Mouse (Mus musculus) hindbrain, embryonic 16.5 days (tissue): Measurements from ENCODE around the gene Btaf1. TPM values are rescaled to one million over a fixed set of nuclear protein-coding genes. Genes with fewer than 3 reads are reported as not detected.

Experiments
- ATAC-seq: fragments of 200-750 bp; cut with Nextera tagmentation; 2 replicates; pipeline ENCODE4 v1.8.0; 2017; ENCODE audit warnings: moderate TSS enrichment, moderate library complexity
- H3K27ac ChIP-seq: fragments of 300-500 bp; sonication (generic); 2 replicates; pipeline ENCODE4 v1.5.1; 2014; ENCODE audit warnings: low read depth, mild to moderate bottlenecking, control low read depth, low read length, moderate library complexity
- H3K27me3 ChIP-seq: fragments of 300-500 bp; sonication (generic); replicated peaks from 2 replicates; pipeline ENCODE4 v1.6.1; 2014; ENCODE audit warnings: low read length; ENCODE audit not compliant: control insufficient read depth, insufficient read depth
- H3K36me3 ChIP-seq: fragments of 300-500 bp; sonication (generic); 2 replicates; pipeline ENCODE4 v1.6.1; 2014; ENCODE audit warnings: mild to moderate bottlenecking, low read length, moderate library complexity, mixed read lengths; ENCODE audit not compliant: control insufficient read depth, insufficient read depth
- H3K4me1 ChIP-seq: fragments of 300-500 bp; sonication (generic); 2 replicates; pipeline ENCODE4 v1.6.1; 2014; ENCODE audit warnings: low read depth, low read length; ENCODE audit not compliant: control insufficient read depth, insufficient read depth
- H3K4me2 ChIP-seq: fragments of 300-500 bp; sonication (generic); 2 replicates; pipeline ENCODE4 v1.6.1; 2014; ENCODE audit warnings: mild to moderate bottlenecking, low read length, control low read depth, moderate library complexity
- H3K4me3 ChIP-seq: fragments of 300-500 bp; sonication (generic); 2 replicates; pipeline ENCODE4 v1.5.1; 2014; ENCODE audit warnings: mild to moderate bottlenecking, low read length, control low read depth, moderate library complexity
- H3K9ac ChIP-seq: fragments of 300-500 bp; sonication (generic); 2 replicates; pipeline ENCODE4 v1.6.1; 2014; ENCODE audit warnings: low read depth, mild to moderate bottlenecking, control low read depth, low read length, moderate library complexity
- H3K9me3 ChIP-seq: fragments of 300-500 bp; sonication (generic); 2 replicates; pipeline ENCODE4 v1.6.1; 2014; ENCODE audit warnings: mild to moderate bottlenecking, low read length, moderate library complexity; ENCODE audit not compliant: control insufficient read depth
- WGBS: fragments of 180-500 bp; shearing (Covaris S2); extraction: QIAGEN DNeasy Blood & Tissue Kit; methylation state at CpG from one replicate; pipeline ENCODE4 v1.1.7; 2014; 5-methylcytosine and 5-hydroxymethylcytosine counted together
- polyA plus RNA-seq: library from polyadenylated mRNA; unstranded; fragments of >200 nt; fragmentation: Nextera tagmentation; extraction: Ambion mirVana; gene quantifications from 2 replicates; pipeline ENCODE4 v1.2.1, GENCODE M21; 2015

Gene Btaf1
- polyA plus RNA-seq, 1 experiment from 2014 or later = 6.6 TPM

GRCm38 (mm10) chr19:37026408-37026807 lies 100.5 kb downstream of the Btaf1 start:
- Histone ChIP-seq H3K4me1 (peaks cover 3% of the 10 kb centered on the region; the same call in 1 of the 2 replicates), H3K27ac (no peak overlapping the region), H3K36me3 (0 out of 2 replicates have a peak, but pooled peaks cover 4% of the 10 kb centered on the region), H3K27me3 (no peaks in the 10 kb centered on the region), H3K9ac (no peak overlapping the region), H3K4me3 (no peak overlapping the region), H3K9me3 (no peaks in the 10 kb centered on the region), H3K4me2 (no peak overlapping the region)
- no peak for ATAC-seq
- 80% methylated on average over 11 of the region's 11 CpGs for WGBS

GRCm38 (mm10) chr19:37029771-37030170 lies 103.9 kb downstream of the Btaf1 start:
- no peaks in the 10 kb centered on the region for H3K4me1 ChIP-seq
- no peak for ATAC-seq
- WGBS = 62% methylated on average over 6 of the region's 6 CpGs
- H3K27me3 ChIP-seq = no peaks in the 10 kb centered on the region
- no peak overlapping the region for H3K9ac ChIP-seq
- H3K9me3 ChIP-seq = no peaks in the 10 kb centered on the region
- H3K36me3 ChIP-seq = 0 out of 2 replicates have a peak, but pooled peaks cover 2% of the 10 kb centered on the region
- H3K27ac ChIP-seq = no peak overlapping the region
- no peak overlapping the region for H3K4me2 ChIP-seq
- H3K4me3 ChIP-seq = no peak overlapping the region

- Histone ChIP-seq H3K4me1 (no peaks in the 10 kb centered on the region), H3K9me3 (no peaks in the 10 kb centered on the region), H3K27me3 (no peaks in the 10 kb centered on the region), H3K36me3 (no peaks in the 10 kb centered on the region), H3K27ac (no peak overlapping the region), H3K9ac (no peak overlapping the region), H3K4me3 (no peak overlapping the region), H3K4me2 (no peak overlapping the region)
- no peak; the same call in 1 of the 2 replicates for ATAC-seq
- WGBS = 87% methylated on average over 5 of the region's 5 CpGs
Observed at GRCm38 (mm10) chr19:37031446-37031845, 105.6 kb downstream of the Btaf1 start.

- H3K9me3 ChIP-seq = no peaks in the 10 kb centered on the region
- no peak overlapping the region for H3K27ac ChIP-seq
- WGBS = 82% methylated on average over 2 of the region's 2 CpGs
- H3K9ac ChIP-seq = no peak overlapping the region
- no peaks in the 10 kb centered on the region for H3K4me1 ChIP-seq
- H3K27me3 ChIP-seq = no peaks in the 10 kb centered on the region
- H3K36me3 ChIP-seq = no peaks in the 10 kb centered on the region
- ATAC-seq = no peak
- H3K4me3 ChIP-seq = no peak overlapping the region
- H3K4me2 ChIP-seq = no peak overlapping the region
Observed at GRCm38 (mm10) chr19:37032364-37032763, 106.5 kb downstream of the Btaf1 start.

- Histone ChIP-seq H3K4me2 (no peak overlapping the region), H3K9ac (no peak overlapping the region), H3K9me3 (no peaks in the 10 kb centered on the region), H3K4me1 (no peaks in the 10 kb centered on the region), H3K36me3 (peaks cover 5% of the 10 kb centered on the region), H3K27me3 (no peaks in the 10 kb centered on the region), H3K27ac (no peak overlapping the region), H3K4me3 (no peak overlapping the region)
- no peak; the same call in 1 of the 2 replicates for ATAC-seq
Observed at GRCm38 (mm10) chr19:37040906-37041305, 115.0 kb downstream of the Btaf1 start.

- H3K4me2 ChIP-seq = no peak overlapping the region
- no peaks in the 10 kb centered on the region for H3K4me1 ChIP-seq
- H3K9me3 ChIP-seq = no peaks in the 10 kb centered on the region
- WGBS = 80% methylated on average over 10 of the region's 10 CpGs
- no peak overlapping the region for H3K27ac ChIP-seq
- no peak for ATAC-seq
- no peak overlapping the region for H3K9ac ChIP-seq
- H3K27me3 ChIP-seq = no peaks in the 10 kb centered on the region
- H3K36me3 ChIP-seq = peaks cover 5% of the 10 kb centered on the region
- no peak overlapping the region for H3K4me3 ChIP-seq
Observed at GRCm38 (mm10) chr19:37044431-37044830, 118.6 kb downstream of the Btaf1 start.

- H3K27me3 ChIP-seq = no peaks in the 10 kb centered on the region
- ATAC-seq = no peak
- H3K4me3 ChIP-seq = no peak overlapping the region
- no peak overlapping the region for H3K4me2 ChIP-seq
- 92% methylated on average over 6 of the region's 6 CpGs for WGBS
- no peaks in the 10 kb centered on the region for H3K9me3 ChIP-seq
- H3K9ac ChIP-seq = no peak overlapping the region
- peaks cover 5% of the 10 kb centered on the region for H3K36me3 ChIP-seq
- no peak overlapping the region for H3K27ac ChIP-seq
- no peaks in the 10 kb centered on the region for H3K4me1 ChIP-seq
Observed at GRCm38 (mm10) chr19:37048507-37048906, 122.6 kb downstream of the Btaf1 start.

GRCm38 (mm10) chr19:37050643-37051345 lies 124.9 kb downstream of the Btaf1 start:
- Histone ChIP-seq H3K9me3 (no peaks in the 10 kb centered on the region), H3K4me3 (no peak overlapping the region), H3K27ac (no peak overlapping the region), H3K4me1 (no peaks in the 10 kb centered on the region), H3K27me3 (no peaks in the 10 kb centered on the region), H3K4me2 (no peak overlapping the region), H3K36me3 (no peaks in the 10 kb centered on the region), H3K9ac (no peak overlapping the region)
- peak; percentile 63 for ATAC-seq
- 71% methylated on average over 4 of the region's 4 CpGs for WGBS

- Histone ChIP-seq H3K4me3 (no peak overlapping the region), H3K27ac (no peak overlapping the region), H3K4me1 (no peaks in the 10 kb centered on the region), H3K4me2 (no peak overlapping the region), H3K9ac (no peak overlapping the region), H3K9me3 (no peaks in the 10 kb centered on the region), H3K27me3 (no peaks in the 10 kb centered on the region), H3K36me3 (no peaks in the 10 kb centered on the region)
- 81% methylated on average over 4 of the region's 4 CpGs for WGBS
- no peak for ATAC-seq
Observed at GRCm38 (mm10) chr19:37055976-37056556, 130.2 kb downstream of the Btaf1 start.
